Mouse (Mus musculus) forelimb bud, embryonic 11.5 days (tissue): Measurements from ENCODE around the gene Inha.

Source experiments
- DNase-seq: peaks from one replicate; pipeline ENCODE4 v3.0.0-alpha.2; 2012; ENCODE audit warnings: low read depth, low spot score

The Inha gene

GRCm38 (mm10) chr1:75557041-75557440, 50.2 kb downstream of the Inha start:
- no peak for DNase-seq

GRCm38 (mm10) chr1:75558388-75559178, 51.7 kb downstream of the Inha start:
- no peak for DNase-seq

GRCm38 (mm10) chr1:75559212-75559925, 52.5 kb downstream of the Inha start:
- peak; percentile 98 for DNase-seq
